Mouse (Mus musculus): ENCODE results near the gene Msrb2. TPM values are rescaled to one million over a fixed set of nuclear protein-coding genes. Genes with fewer than 3 reads are reported as not detected.
A peak's percentile ranks its signal among the peaks of the same experiment; 100 is the strongest.

Gene Msrb2
- total RNA-seq, 4 experiments from 2014 or later: 63.9 to 73.6 (median 69.8) TPM

DNA sequence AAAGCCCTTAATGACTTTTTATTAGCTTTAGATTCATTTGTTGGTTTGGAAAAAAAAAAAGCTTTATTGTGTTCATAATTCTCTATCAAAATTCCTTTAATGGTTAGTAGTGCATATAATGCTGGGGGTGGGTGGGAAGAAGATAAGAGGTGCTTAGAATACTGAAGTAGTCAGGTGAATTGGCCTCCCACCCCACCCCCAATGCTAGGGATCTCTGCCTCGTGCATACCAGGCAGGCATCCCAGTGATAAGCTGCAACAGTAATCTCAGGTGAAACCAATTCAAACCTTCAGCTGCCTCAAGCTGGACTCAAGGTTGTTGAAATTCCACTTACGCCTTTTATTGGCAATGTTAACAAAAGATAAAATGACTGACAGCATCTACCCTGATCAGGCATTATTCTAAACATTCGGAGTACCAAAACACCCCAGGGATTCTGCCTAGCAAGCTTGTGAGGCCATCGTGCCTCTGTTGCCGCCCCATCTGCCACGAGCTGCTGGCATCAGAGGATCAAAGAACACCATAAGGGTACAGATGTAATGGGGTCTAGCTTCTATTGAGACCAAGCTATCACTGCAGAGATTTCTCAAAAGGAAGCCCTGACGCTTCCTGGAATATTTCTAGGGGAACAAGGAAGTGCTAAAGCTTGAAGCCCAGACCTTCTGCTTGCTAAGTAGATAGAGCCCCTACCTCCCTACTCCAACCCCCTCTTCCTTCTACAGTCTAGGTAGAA is 19.3 kb downstream of the Msrb2 start:
- no peak for DNase-seq (ENCODE audit: low spot score)

DNA sequence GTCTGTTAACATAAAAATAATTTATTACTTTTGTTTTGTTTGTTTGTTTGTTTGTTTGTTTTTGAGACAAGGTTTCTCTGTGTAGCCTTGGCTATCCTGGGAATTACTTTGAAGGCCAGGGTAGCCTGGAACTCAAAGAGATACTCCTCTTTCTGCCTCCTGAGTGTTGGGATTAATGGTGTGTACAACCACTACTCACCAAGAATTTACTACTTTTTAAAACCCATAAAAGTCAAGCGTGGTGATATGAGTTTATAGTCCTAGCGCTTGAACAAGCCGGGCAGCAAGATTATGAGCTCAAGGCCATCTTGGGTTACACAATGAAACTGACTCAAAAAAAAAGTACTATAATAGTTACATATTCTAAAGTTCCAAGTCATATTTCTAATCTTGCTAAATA is 20.4 kb downstream of the Msrb2 start:
- DNase-seq (ENCODE audit: low spot score): no peak

DNA sequence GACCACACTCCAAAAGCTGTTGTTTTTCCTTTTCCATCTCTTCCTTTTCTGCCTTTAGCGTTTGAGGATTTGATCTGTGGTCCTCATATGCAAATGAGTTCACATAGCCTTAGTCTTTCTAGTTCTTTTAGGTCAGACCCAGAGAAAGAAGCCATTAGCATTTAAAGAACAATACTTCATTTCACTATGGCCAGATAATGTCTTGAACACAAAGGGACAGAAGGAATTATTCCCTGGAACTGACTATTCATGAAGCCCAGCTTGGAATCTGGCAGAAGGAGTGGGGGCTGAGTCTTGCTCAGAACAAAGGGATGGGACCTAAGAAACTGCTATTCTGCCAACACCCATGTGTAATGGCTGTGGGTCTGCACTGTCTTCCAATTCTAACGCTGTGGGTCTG is 21.6 kb downstream of the Msrb2 start:
- DNase-seq (ENCODE audit: low spot score): no peak

GRCm38 (mm10) chr2:19405409-19405808 is 34.2 kb downstream of the Msrb2 start:
- DNase-seq (ENCODE audit: low spot score): no peak

DNA sequence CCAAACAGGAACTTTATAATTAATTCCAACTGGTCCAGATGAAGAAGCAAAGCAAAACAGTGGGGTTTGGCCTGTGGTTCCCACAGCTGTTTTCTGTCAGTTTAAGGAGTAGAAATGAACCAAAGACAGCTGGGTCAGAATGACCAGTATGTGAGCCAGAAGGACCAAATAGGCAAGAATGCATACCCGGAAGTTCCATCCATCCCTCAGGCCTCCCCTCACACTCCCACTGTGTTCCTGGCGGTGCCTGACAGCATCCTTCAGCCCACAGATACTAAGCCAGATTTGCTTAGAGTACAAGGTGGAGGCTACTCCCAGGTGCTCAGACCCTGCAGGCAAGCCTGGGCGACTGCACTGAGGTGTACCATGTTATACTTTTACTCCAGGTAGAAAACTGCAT is 35.3 kb downstream of the Msrb2 start:
- DNase-seq (ENCODE audit: low spot score): peak; percentile 15

DNA sequence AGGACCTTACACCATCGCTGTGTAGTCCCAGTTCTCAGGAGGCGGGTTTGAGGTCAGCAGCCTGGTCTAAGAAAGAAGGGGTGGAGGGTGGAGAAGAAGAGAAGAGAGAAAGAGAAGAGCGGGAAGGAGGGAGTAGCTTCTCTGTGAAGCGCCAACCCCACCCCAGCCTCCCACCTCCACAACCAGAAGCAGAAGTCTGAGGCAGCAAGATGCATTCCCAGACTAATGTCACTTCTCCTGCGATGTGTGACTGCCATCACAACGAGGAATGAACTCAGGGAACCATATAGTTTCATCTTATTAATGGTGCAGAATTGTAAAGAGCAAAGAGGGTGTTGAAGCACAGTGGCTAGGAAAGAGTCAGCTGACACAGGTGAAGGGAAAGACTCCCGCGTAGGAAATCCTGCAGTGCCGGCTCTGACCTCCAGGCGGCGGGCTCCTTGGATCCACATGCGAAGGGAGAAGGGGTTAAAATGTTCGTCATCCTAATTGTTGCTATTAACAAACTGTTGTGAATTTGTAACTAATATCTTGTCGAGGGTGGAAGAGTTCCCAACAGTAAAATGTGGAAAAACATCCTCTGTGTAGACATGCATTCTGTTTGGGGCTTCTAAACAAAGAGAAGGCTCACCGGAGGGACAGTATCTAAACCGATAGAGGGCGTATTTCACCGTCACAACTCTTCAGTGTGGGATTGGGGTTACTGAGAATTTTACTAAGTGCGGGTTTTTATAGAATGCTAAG is 43.2 kb downstream of the Msrb2 start:
- peak; percentile 24 for DNase-seq (ENCODE audit: low spot score)

- peak; percentile 85 for DNase-seq (ENCODE audit: low spot score)
Measured at GRCm38 (mm10) chr2:19415063-19415521, 43.9 kb downstream of the Msrb2 start.

GRCm38 (mm10) chr2:19416066-19416465 is 44.8 kb downstream of the Msrb2 start:
- DNase-seq (ENCODE audit: low spot score): no peak

DNA sequence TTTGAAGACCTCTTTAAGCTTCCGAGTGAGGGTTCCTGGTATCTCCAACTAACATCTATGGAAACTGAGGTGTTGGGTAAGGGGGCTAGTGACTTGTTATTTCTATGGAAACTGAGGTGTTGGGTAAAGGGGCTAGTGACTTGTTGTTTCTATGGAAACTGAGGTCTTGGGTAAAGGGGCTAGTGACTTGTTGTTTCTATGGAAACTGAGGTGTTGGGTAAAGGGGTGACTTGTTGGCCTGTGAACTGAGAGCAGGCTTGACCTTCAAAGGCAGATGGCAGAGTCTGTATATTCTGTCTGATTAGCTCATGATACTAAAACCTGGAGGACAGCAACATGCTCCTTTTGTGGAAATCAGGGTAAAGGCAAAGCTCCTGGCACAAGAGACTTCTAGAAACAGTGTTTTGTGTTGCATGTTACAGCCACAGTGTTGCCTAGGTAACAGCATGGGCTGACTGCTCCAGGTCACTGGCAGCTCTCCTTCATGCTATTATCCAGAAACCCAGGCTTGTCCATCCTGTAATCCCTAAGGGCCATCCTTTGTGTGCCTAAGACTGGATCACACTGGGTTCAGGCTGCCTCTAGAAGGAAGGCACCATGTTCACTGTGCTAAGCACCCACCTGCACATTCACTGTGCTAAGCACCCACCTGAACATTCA is 48.6 kb downstream of the Msrb2 start:
- DNase-seq (ENCODE audit: low spot score): no peak

- DNase-seq (ENCODE audit: low spot score): no peak
Measured at GRCm38 (mm10) chr2:19422226-19422625, 51.0 kb downstream of the Msrb2 start.

DNA sequence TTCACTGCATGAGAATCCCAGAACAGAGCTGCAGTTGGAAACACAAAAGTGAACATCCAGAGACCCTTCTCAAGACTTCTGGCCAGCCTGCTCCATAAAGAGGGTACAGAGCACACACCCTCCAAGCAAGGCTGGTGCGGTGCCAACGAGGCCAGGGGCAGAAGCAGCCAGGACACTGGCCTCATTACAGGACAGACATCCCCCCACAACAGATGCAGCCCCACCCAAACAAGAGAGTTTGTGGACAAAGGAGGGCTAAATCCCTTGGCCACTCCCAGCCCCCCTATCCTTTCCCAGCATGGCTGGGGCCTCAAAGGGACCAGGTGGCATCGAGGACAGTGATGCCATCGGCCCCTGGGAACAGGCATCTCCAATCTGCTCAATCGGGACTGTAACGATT is 51.8 kb downstream of the Msrb2 start:
- DNase-seq (ENCODE audit: low spot score): no peak

GRCm38 (mm10) chr2:19429031-19429430 is 57.8 kb downstream of the Msrb2 start:
- no peak for DNase-seq (ENCODE audit: low spot score)

GRCm38 (mm10) chr2:19429691-19430690 is 58.8 kb downstream of the Msrb2 start:
- no peak for DNase-seq (ENCODE audit: low spot score)

- DNase-seq (ENCODE audit: low spot score): no peak
Measured at GRCm38 (mm10) chr2:19430746-19431145, 59.5 kb downstream of the Msrb2 start.

DNA sequence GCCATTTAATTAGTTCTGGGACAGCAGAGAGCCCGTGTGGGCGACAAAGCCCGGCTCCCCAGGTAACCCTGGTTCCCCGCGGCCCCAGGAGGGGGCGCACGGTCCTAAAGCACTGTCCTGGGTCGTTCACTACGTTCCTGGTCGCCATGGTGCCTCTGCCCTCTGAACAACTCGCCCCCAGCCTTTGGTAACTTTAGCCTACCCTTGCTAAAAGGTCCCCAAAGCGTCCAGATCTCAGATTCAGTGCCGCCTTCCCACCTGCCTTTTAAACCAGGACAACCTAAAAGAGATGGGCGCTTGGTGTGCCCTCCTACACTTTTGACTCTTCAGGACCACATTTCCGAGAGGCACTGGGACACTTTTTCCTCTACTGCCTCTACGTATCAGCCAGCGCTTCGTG is 59.9 kb downstream of the Msrb2 start:
- no peak for DNase-seq (ENCODE audit: low spot score)

GRCm38 (mm10) chr2:19431614-19432323 is 60.5 kb downstream of the Msrb2 start:
- no peak for DNase-seq (ENCODE audit: low spot score)

DNA sequence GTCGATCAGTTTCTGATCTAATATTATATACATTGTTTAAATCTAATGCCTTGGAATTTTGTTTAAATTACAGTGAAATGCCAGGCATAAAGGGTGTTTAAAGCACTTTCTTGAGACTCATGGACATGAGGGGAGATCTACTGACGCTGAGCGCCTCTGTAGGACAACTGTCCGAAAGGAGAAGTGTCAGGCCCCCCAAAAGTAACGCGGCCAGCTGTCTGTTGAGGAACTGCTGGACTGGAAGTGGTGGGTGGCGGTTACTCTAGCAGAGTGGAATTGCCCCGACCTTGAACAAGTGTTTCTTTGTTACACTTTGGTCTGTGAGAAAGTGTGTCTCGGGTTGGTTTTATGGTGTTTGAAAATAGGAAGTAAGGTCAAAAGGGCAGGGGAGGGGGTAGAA is 73.1 kb downstream of the Msrb2 start:
- DNase-seq (ENCODE audit: low spot score): no peak
